Mouse (Mus musculus) bone marrow macrophage, adult 2 months (primary cell): ENCODE measurements at regions not wholly inside any gene's neighbourhood (a gene's known extent, or its start where the extent isn't known, plus 50 kb on each side); places are given as distances from the start of the nearest gene placed in this dataset.

Experiments
- H3K27ac ChIP-seq: 2 replicates; pipeline ENCODE4 v1.5.1; 2012; ENCODE audit warnings: low read depth, low read length; ENCODE audit not compliant: insufficient read depth
- H3K4me1 ChIP-seq: 2 replicates; pipeline ENCODE4 v1.6.1; 2012; ENCODE audit warnings: low read length; ENCODE audit not compliant: control insufficient read depth, insufficient read depth
- H3K4me3 ChIP-seq: 2 replicates; pipeline ENCODE4 v1.5.1; 2012; ENCODE audit warnings: mild to moderate bottlenecking, low read length, moderate library complexity; ENCODE audit not compliant: insufficient read depth
- CTCF ChIP-seq: IDR thresholded peaks from 2 replicates; pipeline ENCODE4 v1.5.1; 2012; ENCODE audit warnings: low read depth, mild to moderate bottlenecking, low read length, moderate library complexity
- POLR2A ChIP-seq: IDR thresholded peaks from 2 replicates; pipeline ENCODE4 v1.6.1; 2012; ENCODE audit warnings: mild to moderate bottlenecking, low read depth, low read length, borderline replicate concordance

DNA sequence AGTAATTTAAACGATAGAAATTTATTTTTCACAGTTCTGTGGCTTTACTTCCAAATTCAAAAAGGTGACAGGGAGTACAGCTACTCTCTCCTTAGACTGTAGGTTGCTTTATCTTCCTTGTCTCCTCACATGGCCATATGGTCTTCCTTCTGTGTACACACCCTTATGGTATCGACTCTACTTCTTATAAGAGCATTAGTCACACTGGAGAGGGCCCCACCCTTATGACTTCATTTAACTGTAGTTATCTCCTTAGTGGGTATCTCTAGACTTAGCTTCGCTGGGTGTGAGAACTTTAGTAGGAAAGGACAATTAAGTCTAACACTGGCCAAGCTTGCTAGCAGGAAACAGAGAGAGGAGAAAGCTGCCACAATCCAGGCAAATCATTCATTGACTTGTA lies 193.6 kb upstream of the Gm6657 start:
- H3K4me1 ChIP-seq: no peaks in the 10 kb centered on the region
- no peak for TF ChIP-seq CTCF
- TF ChIP-seq POLR2A: no peak
- no peak overlapping the region for H3K4me3 ChIP-seq
- no peak overlapping the region for H3K27ac ChIP-seq

DNA sequence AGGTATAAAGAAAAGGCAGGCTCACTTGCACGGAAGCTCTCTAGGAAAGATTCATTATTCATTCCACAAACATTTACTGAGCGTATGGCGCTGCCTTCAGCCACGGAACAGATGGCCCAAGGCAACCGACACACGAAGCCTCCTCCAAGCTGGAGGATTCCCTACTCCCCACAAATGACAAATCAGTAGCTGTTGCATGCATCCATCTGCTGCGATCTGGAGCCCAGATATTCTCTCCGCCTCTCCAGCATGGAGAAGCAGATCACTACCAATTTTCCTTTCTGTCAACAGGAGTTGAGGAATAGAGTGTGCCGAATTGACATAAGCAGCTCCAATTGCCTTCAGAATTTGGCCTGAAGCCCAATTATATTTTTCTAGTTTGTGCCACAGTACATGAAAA lies 192.2 kb upstream of the Gm6657 start:
- TF ChIP-seq CTCF: no peak
- no peak for TF ChIP-seq POLR2A
- no peak overlapping the region for H3K4me3 ChIP-seq
- H3K27ac ChIP-seq: no peak overlapping the region
- H3K4me1 ChIP-seq: no peaks in the 10 kb centered on the region

DNA sequence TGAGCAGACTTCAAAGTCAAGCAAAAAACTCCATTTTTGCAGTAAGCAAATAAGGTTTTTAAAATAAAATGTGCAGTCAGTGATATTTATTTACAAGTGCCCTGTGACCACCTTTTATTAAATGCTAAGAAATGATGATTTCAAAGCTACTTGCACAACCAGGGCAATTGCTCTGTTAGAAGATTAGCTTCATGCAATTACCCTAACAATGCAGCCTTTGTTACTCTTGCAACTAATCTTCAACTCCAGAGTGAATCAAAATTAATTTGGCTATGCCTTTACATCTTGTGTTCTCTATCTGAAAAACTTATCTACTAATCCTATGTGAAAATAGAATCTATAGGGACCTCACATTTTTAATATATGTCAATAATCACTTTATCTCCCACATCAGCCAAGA lies 160.3 kb upstream of the Gm6657 start:
- TF ChIP-seq CTCF (no peak), POLR2A (no peak)
- Histone ChIP-seq H3K27ac (no peak overlapping the region), H3K4me1 (no peaks in the 10 kb centered on the region), H3K4me3 (no peak overlapping the region)

DNA sequence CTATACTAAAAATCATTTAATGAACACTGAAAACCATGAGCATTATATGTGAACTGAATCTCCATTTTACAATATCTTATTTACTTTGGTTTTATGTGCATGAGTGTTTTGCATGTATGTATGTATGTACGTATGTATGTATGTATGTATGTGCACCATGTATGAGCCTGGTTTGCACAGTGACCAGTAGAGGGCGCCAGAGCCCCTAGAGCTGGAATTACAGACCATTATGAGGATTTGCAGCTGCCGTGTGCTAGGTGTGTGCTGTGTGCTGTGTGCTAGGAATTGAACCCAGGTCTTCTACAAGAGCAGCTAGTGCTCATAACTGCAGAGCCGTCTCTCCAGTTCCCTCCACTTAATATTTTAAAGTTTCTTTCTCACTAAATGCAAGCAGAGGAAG lies 147.5 kb upstream of the Gm6657 start:
- TF ChIP-seq POLR2A (no peak), CTCF (no peak)
- no peak overlapping the region for H3K27ac ChIP-seq
- no peaks in the 10 kb centered on the region for H3K4me1 ChIP-seq
- no peak overlapping the region for H3K4me3 ChIP-seq

DNA sequence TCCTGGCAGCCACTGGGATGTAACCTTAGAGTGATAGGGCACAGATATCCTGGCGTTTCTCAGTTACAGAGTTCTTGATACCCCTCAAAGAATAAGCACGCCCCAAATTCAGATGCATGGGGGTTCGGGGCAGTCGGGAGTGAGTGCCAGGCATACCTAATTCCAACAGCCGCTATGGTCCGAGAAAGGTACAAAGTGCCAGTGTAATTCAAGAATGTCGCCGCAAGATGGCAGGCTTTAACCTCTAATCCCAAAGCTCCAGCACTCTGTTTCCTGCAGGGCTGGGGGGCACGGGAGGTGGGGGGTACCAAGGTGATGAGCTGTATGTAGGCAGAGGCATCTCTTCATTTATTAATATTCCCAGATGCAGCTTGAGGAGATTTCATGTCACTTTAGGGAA lies 138.1 kb upstream of the Gm6657 start:
- H3K27ac ChIP-seq: no peak overlapping the region
- H3K4me1 ChIP-seq: no peaks in the 10 kb centered on the region
- TF ChIP-seq POLR2A (no peak), CTCF (peak; percentile 97)
- no peak overlapping the region for H3K4me3 ChIP-seq

DNA sequence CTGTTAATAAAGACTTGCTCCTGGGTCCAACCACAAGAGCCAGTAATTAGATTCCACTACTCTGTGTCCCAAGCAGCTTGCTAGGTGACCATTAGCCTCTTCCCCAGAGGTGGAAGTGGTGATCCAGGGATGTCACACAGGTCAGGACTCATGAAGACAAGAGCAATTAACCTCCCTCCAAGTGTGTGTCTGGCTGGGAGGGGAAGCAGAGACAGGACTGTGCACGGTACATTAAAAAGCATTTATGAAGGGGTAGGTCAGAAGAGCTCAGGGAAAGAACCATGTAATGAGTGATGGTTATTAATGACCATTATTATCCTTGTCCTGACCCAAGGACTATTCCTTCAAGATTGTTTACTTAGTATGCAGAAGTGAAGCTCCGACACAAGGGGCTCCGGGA lies 136.9 kb upstream of the Gm6657 start:
- Histone ChIP-seq H3K4me3 (no peak overlapping the region), H3K4me1 (no peaks in the 10 kb centered on the region), H3K27ac (no peak overlapping the region)
- TF ChIP-seq POLR2A: no peak
- no peak for TF ChIP-seq CTCF

DNA sequence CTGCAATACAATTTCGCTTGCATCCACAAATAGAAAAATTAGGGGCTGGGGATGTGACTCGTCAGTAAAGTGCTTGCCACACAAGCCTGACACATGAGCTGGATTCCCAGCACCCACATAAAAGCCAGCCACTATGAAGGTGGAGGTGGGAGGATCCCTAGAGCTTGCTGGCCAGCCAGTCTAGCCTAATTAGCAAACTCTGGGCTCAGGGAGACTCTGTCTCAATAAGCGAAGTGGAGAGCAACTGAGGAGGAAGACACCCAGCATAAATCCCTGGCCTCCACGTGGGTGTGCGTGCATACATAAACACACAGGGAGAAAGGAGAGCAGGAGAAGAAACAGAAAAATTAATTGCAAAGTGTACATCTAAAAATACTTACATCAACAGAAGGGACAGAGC lies 134.1 kb upstream of the Gm6657 start:
- H3K4me3 ChIP-seq: no peak overlapping the region
- TF ChIP-seq CTCF: no peak
- no peak for TF ChIP-seq POLR2A
- no peaks in the 10 kb centered on the region for H3K4me1 ChIP-seq
- H3K27ac ChIP-seq: no peak overlapping the region

DNA sequence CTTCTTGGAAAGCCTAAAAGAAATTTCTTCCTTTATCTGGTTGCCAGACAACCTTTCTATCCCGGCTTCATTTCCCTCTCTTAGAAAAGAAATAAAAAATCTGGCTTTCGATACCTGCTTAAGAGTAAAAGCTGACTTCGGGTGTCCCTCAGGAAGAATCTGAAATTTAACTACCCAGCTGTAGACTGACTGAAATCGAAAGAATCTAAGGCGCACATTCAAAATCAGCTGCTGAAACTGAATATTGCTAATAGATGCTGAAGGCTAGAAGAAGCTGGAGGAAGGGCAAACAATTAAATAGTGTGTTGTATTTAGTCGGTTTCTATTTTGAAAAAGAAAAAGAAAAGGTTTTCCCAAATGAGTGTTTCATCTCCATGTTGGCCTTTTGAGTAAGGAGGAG lies 128.0 kb upstream of the Gm6657 start:
- H3K4me1 ChIP-seq: no peaks in the 10 kb centered on the region
- no peak for TF ChIP-seq CTCF
- TF ChIP-seq POLR2A: no peak
- H3K4me3 ChIP-seq: no peak overlapping the region
- H3K27ac ChIP-seq: no peak overlapping the region

DNA sequence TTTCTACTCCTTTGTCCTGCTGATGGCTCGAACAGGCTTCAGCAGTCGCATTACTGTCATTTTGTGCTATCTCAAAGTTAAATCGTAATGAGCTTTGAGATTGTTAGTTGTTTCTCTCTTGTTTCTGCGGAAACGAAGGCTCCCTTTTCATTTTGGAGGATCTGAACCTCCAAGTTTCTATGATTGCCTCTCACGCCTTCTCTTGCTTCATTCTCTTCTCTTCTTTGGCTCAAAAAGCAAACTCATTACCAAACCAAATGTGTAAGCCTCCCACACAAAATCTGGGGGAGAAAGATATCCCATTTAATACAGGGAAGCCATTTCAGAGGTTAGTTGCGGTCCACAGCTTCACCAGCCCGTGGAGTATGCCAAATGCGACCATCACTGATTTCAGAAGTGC lies 121.1 kb upstream of the Gm6657 start:
- Histone ChIP-seq H3K4me3 (no peak overlapping the region), H3K27ac (no peak overlapping the region), H3K4me1 (no peaks in the 10 kb centered on the region)
- TF ChIP-seq CTCF (no peak), POLR2A (no peak)

DNA sequence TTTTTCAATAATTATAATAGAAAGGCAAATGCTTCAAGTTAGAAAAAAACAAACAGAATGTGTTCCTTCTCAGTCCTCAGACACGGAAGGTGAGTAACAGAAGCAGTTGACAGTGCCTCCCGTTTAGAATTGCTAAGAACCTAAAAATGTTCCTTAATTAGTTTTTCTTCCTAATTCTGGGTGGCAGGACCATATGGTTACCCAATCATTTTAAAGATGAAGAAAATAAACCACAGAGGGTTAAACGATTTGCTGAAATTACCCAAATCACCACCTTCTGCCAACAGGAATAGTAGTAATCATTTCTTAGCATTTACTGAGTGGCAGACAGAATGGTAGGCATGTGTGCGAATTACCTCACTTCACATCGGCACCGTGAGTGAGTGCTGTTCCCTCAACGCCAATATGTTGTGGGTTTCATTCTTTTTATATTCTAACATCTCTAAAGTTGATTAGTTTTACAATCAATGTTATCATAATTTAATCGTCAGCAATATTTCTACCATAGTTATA lies 119.7 kb upstream of the Gm6657 start:
- TF ChIP-seq POLR2A: no peak
- TF ChIP-seq CTCF: no peak
- no peak overlapping the region for H3K27ac ChIP-seq
- H3K4me3 ChIP-seq: no peak overlapping the region
- H3K4me1 ChIP-seq: peaks cover 5% of the 10 kb centered on the region

DNA sequence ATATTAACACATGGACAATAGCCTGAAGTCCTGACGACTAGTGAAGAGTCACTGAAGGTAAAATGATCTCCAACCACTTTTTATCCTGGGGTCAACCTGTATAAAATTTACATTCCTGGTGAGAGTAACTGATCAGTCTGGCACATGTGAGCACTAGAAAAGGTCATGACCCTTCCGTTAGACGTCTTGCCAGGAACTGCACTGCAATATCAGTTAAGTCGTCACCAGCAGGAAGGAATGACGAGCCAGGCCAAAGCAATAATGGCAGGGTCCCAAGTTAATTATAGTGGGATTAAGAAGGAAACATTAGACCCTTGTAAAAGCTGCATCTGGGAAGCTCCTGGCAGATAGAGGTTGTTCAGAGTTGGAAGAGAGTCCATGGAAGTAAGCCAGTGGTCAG lies 116.8 kb upstream of the Gm6657 start:
- no peak overlapping the region for H3K27ac ChIP-seq
- H3K4me3 ChIP-seq: no peak overlapping the region
- peaks cover 11% of the 10 kb centered on the region for H3K4me1 ChIP-seq
- TF ChIP-seq POLR2A (no peak), CTCF (no peak)

DNA sequence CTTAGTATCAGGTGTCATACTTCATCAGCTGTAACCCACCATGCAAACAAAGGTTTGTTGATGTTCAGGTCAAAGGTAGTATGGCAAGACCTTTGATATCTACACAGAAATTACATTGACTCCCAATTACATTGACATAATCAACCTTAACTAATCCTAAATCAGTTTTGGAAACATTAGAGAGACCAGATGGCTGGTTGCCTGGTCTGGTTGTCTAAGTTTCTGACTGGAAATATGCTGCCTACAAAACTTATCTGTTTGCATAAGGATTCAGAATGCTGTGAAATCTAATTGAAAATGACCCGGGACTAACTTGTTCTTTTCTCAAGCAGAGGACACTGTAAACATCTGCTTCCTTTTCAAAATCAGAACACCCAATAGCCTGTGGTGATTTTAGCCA lies 111.9 kb upstream of the Gm6657 start:
- TF ChIP-seq CTCF (no peak), POLR2A (no peak)
- Histone ChIP-seq H3K4me1 (peaks cover 15% of the 10 kb centered on the region), H3K27ac (no peak overlapping the region), H3K4me3 (no peak overlapping the region)
